10 mouse cellular contexts compared by ENCODE assay signal in genomic region chr12:76128831-76129230, GRCm38 (mm10). TPM values are rescaled to one million over a fixed set of nuclear protein-coding genes. Genes with fewer than 3 reads are reported as not detected.
A peak's percentile ranks its signal among the peaks of the same experiment; 100 is the strongest.
DNase-seq lines count a peak whose midpoint lies in the region.
"Had no signal": no experiment of that assay in that cellular context is flagged by ENCODE, and none has a peak within 500 bp of the region (broad histone marks: within the 10 kb centered on the region; RNA-seq: fewer than 3 reads in every experiment).

No protein-coding gene starts in this region.

- H3K27me3 ChIP-seq in embryonic facial prominence, embryonic 10.5 days (replicated peaks; ENCODE audit: low read depth, poor library complexity, severe bottlenecking) = no peaks in the 10 kb centered on the region
- H3K27me3 ChIP-seq: heart, embryonic 15.5 days; lung, embryonic 15.5 days had no signal

- no peak overlapping the region for H3K27ac ChIP-seq in embryonic facial prominence, embryonic 10.5 days (replicated peaks)
- H3K27ac ChIP-seq: heart, embryonic 15.5 days; lung, embryonic 15.5 days had no signal

- intact Hi-C loops in left cerebral cortex, postnatal 4 days (cut with DNase I) = no loop called here
- intact Hi-C loops in left cerebral cortex, postnatal 25 days (cut with DNase I) = no loop called here

- H3K36me3 ChIP-seq in embryonic facial prominence, embryonic 10.5 days (replicated peaks) = no peaks in the 10 kb centered on the region
- H3K36me3 ChIP-seq: heart, embryonic 15.5 days; lung, embryonic 15.5 days had no signal

- 84% methylated on average over 10 of the region's 10 CpGs for WGBS in embryonic facial prominence, embryonic 10.5 days

- no peak overlapping the region for H3K4me3 ChIP-seq in embryonic facial prominence, embryonic 10.5 days
- H3K4me3 ChIP-seq: erythroblast, embryonic 14.5 days; heart, embryonic 15.5 days; lung, embryonic 15.5 days had no signal

- DNase-seq in left cerebral cortex, postnatal 4 days = peak; percentile 66
- DNase-seq in left cerebral cortex, postnatal 25 days (ENCODE audit: low spot score in 2 of 2) = no peak
- peak; percentile 74 for DNase-seq in cerebellum, adult 9-11 months
- peak; percentile 52 for DNase-seq in kidney, postnatal 10 days
- DNase-seq in testis, postnatal 10 days (ENCODE audit: low spot score) = peak; percentile 77
- DNase-seq in embryonic facial prominence, embryonic 10.5 days (ENCODE audit: low spot score) = no peak
- DNase-seq in thymus, postnatal 14 days = no peak

- H3K9me3 ChIP-seq in embryonic facial prominence, embryonic 10.5 days = no peaks in the 10 kb centered on the region
- H3K9me3 ChIP-seq: heart, embryonic 15.5 days; lung, embryonic 15.5 days had no signal

- no peaks in the 10 kb centered on the region for H3K4me1 ChIP-seq in embryonic facial prominence, embryonic 10.5 days

RNA-seq across cellular contexts. Expression of gene Esr2, which starts 48.2 kb away (rescaled TPM):
- under 1 TPM; 0.26 to 0.52 TPM for total RNA-seq in left cerebral cortex, postnatal 4 days (2021)
- under 1 TPM; 0.21 to 0.23 TPM for total RNA-seq in left cerebral cortex, postnatal 25 days (2021)
- polyA plus RNA-seq in embryonic facial prominence, embryonic 10.5 days (2016; fragmentation: Nextera tagmentation; extraction: Ambion mirVana) = 0.20 and 0.29 TPM in 2 replicates
- polyA plus RNA-seq: erythroblast, embryonic 14.5 days had no signal

Comparison
In these comparisons a context has a peak if more than half of its experiments do, and no peak if none do; other contexts are left out.
1. DNase-seq: peak in left cerebral cortex, postnatal 4 days (single experiment), cerebellum, adult 9-11 months (single experiment), kidney, postnatal 10 days (single experiment) and testis, postnatal 10 days (single experiment); none in left cerebral cortex, postnatal 25 days (0 of 2), embryonic facial prominence, embryonic 10.5 days (single experiment) and thymus, postnatal 14 days (single experiment).